Mouse (Mus musculus) ES-Bruce4 (cell line): ENCODE data around the gene Tmf1.

Source experiments
- CTCF ChIP-seq: IDR thresholded peaks from one replicate; pipeline ENCODE4 v1.8.1; 2011; ENCODE audit warnings: low read depth, low read length
- EP300 ChIP-seq: IDR thresholded peaks from 2 replicates; pipeline ENCODE4 v1.6.1; 2011; ENCODE audit warnings: low read depth, low read length; ENCODE audit not compliant: insufficient read depth

- TF ChIP-seq CTCF (peak; percentile 36), EP300 (no peak)
Observed at GRCm38 (mm10) chr6:97209201-97209600, 30.3 kb upstream of the Tmf1 start.
